Mouse (Mus musculus) adrenal gland, postnatal 14 days (tissue): Measurements from ENCODE around the gene Mindy2. TPM values are rescaled to one million over a fixed set of nuclear protein-coding genes. Genes with fewer than 3 reads are reported as not detected.
A peak's percentile ranks its signal among the peaks of the same experiment; 100 is the strongest.

ENCODE experiments used
- DNase-seq: peaks from one replicate; pipeline ENCODE4 v3.0.0; 2021; ENCODE audit warnings: mixed read lengths
- long read RNA-seq, 2 experiments: library from polyadenylated mRNA; stranded (forward); transcript quantifications; one replicate each; pipeline ENCODE4 v2.0.0; 2021
- total RNA-seq: library from RNA; stranded (reverse); gene quantifications from 2 replicates; pipeline ENCODE4 v1.2.3, GENCODE M21; 2021

Mindy2 gene
- total RNA-seq = 19.5 and 20.8 TPM in 2 replicates
- long read RNA-seq, experiment 1, full-length matches to known transcripts = 13 of 15 reads
- long read RNA-seq, experiment 1, partial matches to known transcripts = 1 of 15 reads
- long read RNA-seq, experiment 1, other reads (novel, unspliced or antisense) = 1 of 15 reads
- long read RNA-seq, experiment 2, full-length matches to known transcripts = 10 of 18 reads
- long read RNA-seq, experiment 2, partial matches to known transcripts = 1 of 18 reads
- long read RNA-seq, experiment 2, other reads (novel, unspliced or antisense) = 7 of 18 reads

DNA sequence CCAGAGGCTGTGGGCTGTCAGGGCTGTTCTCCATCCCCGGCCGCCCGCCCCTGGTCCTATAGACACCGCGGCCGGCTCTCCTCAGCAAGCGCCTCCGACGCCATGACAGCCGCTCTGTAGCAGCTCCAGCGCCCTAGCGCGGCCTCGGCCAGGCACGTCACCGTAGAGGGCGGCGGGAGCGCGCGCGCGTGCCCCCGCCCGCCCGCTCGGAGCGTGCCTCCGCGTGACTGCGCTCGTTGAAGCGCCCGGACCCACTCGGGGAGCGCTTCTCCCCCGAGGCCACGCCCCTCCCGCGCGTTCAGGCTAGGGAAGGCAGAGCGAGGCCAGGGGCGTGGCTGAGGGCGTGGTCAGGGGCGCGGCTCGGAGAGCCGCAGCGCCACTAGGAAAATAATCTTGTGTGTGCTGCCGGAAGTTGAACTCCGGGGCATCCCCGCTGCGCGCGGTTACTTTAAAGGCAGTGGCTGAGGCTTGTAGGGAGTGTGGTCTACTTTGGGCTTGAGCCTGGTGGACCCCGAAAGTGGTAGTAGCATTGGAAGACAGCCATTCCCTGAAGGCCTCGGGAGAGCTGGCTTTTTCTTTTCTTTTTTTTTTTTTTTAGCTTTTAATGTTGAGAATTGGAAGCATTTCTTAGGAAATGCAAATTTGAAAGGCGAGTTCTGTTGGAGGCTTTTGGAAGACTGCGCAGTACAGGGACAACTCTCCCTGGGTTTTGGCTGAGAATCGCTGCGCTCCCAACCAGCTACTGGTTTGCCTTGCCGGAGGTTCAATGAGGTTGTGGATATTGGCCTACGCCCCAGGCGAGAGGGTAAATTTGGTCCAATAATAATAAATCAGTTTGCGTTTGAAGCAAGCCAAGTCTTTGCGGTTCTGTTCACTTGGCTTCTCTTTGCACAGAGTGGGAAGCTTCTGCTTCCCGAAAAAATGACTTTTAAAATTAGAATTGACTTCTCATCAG is at the start of gene Mindy2:
Gene Mindy2, minus strand, starts transcription at position 162 of the 955 bp plus-strand sequence.
- peak; percentile 100 for DNase-seq

DNA sequence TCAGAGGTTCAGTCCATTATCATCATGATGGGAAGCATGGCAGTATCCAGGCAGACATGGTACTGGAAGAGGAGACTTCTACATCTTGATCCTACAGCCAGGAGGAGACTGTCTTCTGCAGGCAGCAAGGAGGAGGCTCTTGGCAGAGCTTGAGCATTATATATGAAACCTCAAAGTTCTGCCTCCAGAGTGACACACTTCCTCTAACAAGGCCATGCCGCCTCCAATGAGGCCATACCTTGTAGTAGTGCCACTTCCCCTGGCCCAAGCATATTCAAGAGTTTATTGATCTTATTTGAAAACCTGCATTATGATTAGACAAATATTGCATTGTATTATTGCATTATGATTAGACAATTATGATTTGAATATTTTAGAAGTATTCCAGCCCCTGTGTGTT is 49.5 kb upstream of the Mindy2 start:
- DNase-seq = no peak

DNA sequence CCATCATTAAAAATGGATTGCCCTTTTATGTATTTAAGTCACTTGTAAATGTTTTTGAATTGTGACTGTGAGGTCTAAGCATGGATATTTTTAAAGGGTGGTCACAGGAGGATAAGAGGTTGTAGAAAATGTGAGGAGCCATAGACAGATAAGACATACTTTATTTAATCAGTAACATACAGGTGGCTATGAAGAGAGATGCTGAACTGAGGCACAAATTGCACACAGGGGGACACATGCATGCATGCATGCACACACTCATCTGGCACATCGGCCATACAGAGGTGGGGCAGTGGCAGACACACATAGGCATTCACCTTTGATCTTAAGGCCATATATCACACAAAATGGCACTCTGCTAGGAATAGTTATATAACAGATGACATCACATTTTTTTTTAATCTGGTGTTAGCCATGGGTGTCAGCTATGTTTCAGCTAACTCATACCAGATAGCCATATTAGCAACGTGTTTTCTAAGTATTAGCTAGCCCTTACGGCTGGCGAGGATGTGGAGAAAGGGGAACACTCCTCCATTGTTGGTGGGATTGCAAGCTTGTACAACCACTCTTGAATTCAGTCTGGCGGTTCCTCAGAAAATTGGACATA is 46.7 kb upstream of the Mindy2 start:
- no peak for DNase-seq

DNA sequence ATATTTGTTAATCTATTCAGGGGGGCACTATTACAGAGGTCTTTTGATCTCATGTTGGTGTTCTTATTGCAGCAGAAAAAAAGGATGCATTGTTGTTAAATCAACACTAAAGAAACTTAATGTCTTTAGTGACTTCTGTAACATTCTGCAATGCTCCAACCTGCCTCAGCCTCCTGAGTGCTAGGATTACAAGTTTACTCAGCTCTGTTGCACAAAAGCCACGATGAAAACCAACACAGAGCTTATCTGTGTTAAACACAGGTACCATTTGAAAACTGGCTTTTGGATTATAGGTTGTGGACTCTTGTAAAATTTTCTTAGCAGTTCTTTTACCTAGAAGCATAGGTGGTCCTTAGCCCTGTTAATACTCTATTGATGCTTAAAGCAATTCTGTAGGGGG is 41.1 kb upstream of the Mindy2 start:
- no peak for DNase-seq

DNA sequence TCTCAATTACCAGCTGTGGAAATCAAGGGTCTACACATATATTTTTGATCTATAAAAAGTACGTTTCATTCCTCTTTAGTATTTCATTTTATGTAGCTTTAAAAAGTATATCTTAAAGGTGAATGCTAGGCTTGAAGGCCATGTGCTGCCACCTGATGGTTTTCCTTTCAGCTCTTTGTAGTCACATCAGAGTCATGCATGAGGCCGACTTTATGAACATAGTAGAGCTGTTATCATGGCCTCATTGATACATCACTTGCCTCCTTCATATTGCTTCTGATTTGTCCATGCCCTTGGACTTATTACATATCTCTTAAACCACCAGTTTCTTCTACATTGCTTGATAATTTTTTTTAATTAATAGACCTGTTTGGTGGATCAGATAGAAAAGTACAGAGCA is 38.7 kb upstream of the Mindy2 start:
- no peak for DNase-seq

DNA sequence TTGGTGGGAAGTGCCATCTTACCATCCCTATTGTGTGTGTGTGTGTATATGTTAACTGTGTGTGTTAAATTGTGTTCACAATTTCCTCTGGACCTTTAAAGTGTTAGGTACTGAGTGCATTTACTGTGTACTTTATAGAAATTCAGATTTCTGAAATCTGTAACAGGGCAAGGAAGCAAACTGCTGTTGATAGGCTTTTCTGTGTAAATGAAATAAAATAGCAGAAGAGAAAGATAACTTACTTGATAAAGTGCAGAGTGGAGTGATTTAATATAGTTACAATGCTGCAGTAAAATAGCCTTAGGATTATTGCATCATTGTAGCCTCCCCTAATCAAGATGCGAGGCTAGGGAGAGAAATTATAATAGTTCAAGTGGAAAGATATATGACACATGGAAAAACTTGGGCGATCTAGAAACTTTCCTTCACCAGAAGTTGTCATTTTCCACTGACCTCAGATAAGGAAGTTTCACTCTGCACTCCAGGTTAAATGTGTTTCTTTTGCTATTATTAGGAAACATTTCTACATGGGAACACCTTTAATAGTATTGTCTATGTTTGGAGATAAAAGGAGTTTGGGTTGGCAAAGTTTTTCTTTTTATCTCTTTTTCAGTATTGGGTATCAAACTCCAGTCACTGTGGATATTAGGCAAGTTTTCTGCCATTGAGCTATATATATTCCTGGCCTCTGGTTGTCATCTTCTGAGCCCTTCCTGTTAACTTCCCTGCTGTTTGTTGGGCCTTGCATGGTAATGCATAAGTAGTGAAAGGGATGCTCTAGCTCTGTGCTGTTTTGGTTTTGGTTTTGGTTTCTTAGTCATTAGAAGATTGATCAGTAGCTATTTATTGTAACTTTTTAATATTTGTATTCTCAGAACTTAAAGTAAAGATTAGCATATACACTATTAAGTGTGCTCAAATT is 35.1 kb upstream of the Mindy2 start:
- no peak for DNase-seq

DNA sequence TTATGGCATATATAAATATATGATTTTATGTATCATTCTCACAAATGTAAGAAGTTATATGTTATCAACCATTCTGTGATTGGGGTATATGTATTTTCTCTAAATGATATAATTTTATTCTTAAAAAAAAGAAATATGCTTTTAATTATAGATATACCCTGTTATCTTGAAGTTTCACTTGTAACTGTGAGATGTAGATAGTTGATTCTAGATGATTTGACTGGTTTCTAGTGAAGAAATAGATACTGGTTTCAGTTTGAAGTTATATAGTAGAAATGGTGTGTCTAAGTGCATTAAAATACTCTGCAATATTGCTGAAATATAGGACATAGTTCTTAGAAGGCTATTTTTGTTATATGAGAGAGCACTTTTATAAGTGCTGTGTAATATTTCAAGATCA is 33.6 kb upstream of the Mindy2 start:
- DNase-seq = no peak

DNA sequence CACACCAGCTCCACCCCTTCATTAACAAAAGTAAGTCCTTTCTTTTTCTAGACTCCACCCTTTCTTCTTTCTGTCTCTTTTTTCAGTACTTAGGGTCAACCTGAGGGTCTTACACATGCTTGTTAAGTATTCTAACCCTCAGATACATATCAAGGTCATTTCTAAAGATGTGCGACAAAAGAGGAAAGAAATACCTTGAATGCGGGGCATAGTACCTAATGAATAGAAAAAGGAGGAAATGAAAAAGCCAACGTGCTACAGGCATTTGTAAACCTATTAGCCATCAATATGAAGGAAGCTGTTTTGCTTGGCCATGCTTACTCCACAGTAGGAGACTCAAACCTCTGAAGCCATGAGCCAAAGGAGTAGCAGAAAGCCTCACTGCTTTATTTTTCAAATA is 33.0 kb upstream of the Mindy2 start:
- DNase-seq = no peak

DNA sequence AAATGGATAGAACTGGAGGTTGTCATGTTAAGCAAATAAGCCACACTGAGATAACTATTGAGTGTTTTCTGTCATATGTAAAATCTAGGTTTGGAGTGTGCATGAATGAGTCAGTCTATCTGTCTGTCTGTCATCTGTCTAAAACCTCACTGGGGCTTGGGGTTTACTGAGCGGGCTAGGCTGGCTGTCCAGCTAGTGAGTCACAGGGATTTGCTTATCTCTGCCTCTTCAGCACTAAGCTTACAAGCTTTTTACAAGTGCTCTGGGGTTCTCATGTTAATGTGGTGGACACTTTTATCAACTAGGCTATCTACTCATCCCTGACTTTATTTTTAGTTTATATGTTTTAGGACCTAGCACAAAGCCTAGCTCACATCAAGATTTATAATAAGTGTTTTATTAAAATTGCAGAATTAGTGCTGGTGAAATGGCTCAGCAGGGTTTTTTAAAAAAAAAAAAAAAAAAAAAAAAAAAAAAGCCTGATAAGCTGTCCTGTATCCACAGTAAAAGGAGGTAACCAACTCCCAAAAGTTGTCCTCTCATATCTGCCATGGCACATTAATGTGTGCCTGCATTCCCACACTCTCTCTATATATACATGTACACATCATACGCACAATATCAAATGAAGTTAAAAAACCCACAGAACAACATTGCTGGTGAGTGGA is 31.5 kb upstream of the Mindy2 start:
- no peak for DNase-seq

DNA sequence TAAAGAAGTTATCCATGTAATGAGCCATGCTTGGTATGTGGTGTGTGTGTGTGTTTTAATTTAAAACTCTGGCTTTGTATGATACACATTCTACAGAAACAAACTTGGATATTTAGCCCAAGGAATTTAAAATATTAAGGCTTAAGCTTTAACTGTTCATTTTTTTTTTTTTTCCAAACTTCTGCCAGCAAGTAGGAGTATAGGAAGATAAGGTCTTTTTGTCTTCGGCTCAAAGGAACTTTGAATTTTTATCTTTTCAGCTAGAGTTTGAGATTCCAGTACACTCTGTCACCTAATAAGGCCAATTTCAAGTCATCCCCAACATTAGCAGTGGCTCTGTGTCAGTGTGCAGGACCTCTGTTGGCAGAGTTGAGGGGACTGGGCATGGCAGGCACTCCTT is 25.2 kb upstream of the Mindy2 start:
- no peak for DNase-seq

DNA sequence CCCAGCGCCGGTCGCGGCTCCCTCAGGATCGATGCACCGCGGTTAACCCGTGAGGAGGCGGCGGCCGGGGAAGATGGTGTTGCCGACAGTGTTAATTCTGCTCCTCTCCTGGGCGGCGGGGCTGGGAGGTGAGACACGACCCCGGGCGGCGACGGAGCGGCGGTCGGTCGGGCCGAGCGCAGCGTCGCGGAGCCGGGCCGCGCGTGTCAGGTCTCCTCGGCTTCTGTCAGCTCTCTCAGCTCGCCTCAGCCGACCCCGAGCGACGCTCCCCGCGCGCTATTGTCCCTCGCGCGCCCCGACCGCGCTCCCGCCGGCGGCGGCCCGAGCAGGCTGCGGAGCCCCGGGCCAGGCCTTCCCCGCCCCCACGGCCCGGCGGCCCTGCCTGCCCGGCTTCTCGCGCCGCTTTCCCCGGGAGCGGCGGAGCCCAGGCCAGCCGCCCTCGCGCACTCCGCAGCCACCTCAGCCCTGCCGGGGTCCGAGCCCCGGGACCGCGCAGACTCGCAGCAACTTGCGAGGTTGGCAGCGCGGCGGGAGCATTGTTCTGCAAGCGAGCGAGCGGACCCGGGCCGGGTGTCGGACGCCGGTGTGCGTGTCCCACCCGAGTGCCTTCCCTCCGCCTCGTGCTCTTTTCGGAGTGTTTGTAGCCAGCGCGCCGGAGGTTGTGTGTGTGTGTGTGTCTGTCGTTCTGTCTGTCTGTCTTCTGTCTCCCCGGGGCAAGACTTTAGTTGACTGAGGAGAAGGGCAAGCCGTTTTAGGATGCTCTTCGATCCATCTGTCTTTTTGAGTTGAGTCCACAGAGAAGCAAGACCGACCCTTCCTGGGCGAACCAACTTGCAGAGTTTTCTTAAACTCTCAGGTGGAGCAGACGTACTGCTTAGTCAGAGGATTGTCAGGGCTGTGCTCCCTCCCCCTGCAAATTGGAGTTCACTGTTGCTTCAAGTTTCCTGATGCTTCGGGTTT is 22.4 kb upstream of the Mindy2 start:
- peak; percentile 72 for DNase-seq

DNA sequence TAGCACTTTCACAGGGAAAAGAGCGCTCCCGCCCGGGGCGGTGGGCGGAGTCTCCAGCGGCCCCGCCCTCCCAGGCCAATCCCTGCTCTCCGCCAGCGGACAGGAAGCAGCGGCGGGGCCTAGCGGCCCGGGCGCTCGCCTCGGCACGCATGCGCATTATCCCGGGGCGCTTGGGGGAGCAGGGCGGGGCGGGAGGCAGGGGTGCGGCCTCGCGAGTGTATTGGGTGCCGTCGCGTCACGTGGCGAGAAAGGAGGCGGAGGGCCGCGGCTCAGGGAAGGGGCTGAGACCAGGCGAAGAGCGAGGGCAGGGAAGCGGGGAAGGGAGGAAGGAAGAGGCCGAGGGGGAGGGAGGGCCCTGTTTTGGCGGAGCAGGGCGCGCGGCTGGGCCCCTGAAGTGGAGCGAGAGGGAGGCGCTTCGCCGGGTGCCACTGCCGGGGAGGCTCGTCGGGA is 21.7 kb upstream of the Mindy2 start, which contains the start of gene Adam10:
Gene Adam10, plus strand, starts transcription at position 316 of the 450 bp plus-strand sequence.
- DNase-seq = peak; percentile 100

DNA sequence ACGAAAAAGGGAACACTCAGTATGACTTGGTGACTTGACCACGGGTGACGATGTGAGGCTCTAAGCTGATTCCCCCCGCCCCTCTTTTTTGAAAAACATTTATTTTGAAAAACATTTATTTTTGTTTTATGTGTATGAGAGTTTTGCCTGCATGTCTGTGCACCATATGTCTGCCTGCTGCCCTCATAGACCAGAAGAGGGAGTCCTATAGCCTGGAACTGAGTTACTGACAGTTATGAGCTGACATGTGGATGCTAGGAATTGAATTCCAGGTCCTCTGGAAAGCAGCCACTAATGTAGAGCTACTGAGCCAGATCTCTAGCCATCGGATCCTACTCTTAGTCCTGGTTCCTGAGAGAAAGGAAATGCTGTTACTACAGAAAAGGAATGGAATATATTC is 19.0 kb upstream of the Mindy2 start:
- no peak for DNase-seq

DNA sequence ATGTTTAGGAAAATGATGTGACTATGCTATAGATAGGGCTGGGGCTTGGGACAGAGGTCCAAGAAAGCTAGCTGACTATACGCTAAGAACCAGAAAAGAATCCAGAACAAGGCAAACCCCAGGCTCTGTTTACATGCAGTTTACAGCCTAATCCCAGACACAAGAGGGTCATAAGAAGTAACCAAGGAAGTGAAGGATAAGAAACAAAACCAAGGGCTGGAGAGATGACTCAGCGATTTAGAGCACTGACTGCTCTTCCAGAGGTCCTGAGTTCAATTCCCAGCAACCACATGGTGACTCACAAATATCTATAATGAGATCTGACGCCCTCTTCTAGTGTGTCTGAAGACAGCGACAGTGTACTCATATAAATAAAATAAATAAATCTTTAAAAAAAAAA is 18.1 kb upstream of the Mindy2 start:
- no peak for DNase-seq

DNA sequence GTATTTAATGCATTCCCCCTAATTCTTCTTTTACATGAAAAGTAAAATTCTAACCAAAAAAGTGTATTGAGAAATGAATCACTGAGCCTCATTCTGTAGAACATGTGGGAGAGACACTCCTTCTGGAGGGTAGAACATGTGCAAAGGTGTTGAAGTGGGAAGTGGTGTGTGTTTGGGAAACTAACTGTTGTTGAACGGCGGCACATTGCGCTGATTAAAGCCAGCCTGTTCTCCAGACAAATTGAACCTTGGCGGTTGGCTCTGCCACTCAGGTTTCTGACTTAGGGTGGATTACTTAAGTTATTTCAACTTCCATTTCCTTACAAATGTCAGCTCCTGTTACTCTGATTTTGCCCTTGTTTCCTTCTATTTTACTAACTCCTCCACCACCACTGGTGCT is 16.7 kb upstream of the Mindy2 start:
- DNase-seq = no peak

DNA sequence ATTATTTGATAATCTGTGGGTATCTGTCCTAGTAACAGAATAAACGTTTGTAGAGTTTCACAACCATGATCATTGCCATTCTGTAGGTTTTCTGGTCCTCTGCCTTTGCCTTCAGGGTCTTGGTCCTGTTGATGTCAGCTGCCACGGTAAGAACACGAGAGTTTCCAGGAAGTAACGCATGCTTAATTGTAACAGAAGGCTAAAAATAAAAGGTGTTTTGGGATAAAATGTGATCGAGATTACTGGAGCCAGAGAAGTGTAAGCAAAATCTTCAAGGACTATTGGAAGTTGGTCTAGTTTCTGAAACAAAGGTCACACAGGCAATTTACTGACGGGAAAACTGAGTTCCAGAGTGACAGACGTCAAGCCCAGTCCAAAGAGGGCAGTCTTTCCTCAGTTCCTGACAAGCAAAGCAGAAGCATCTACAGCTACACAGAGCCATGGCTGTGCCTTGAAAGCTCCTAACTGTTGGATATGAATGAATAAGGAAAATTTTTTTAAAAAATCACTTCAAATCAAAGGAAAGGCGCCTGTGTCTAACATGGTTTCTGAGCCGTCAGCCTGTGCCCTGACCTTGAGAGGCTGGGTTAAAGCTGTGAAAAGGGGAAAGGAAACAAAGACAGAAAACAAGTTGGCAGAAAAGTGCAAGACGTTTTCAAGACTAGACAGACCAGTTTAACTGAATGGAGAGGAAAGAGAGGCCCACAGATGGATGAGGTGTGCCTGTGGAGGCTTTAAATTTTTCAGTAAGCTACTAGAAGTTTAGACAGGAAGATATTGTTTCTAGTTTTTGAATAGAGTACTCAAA is 15.0 kb upstream of the Mindy2 start:
- DNase-seq = peak; percentile 21

DNA sequence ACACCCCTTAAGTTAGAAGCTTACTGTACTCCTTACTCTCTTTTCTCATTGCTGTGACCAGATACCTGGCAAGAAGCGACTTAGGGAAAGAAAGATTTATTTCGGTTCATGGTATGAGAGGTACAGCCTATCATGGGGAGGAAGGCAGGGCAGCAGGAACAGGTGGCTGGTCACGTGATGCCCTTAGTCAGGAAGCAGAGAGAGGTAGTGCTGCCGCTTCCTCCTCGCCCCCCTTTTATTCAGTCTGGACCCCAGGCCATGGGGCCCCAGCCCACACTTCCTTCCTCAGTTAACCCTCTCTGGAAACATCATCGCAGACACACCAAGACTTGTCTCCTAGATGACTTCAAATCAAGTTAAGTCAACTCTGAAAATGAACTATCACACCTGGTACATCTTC is 14.3 kb upstream of the Mindy2 start:
- DNase-seq = peak; percentile 12

DNA sequence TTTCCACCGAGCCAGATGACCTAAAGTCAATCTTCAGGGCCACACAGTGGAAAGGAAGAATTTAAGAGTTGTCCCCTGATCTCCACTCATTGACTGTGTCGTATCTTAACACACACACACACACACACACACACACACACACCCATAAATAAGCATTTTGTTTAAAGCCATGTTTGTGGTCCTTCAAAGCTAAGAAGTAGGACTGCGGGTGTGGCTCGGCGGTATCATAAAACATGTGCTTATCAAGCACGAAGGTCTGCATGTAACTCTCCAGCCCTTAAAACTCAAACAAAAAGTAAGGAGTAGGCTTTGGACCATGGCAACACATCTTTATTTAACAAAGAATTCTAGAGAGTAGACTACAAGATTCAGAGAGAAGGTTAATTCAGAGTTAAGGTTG is 13.4 kb upstream of the Mindy2 start:
- no peak for DNase-seq

DNA sequence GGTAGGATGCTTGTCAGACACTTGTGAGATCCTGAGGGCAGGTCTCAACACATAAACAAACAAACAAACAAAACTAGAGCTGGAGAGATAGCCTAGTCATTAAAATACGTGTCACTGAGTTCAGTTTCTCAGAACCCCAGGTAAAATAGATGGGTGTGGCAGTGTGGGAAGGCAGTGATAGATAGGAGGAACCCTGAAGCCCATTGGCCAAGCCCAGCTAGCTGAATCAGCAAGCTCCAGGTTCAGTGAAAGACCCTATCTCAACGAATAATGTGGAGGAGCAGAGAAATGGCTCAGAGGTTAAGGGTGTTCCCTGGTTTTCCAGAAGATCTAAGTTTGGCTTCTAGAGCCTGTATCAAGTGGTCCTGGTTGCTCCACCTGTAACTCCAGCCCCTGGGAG is 12.2 kb upstream of the Mindy2 start:
- DNase-seq = no peak
